Comparison of ENCODE assay signal across 11 mouse cellular contexts in the genomic region with DNA sequence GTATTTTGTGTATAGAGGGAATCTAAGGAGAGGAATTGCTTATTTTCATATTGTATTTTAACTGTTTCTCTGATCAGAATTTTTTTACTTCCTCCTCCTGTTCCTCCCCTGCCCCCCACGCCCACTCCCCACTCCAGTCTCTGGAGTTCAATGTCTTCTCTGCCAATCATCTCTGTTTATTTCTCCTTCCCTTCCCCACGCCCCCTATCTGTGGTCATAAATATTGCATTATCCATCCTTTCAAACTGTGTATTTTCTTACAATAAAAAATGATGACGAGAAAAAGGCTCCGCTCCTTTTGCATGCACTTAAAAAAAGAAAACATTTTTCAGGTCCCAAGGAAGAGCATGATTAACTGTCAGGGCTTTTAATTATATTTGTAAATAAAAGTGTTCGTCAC. TPM values are rescaled to one million over a fixed set of nuclear protein-coding genes. Genes with fewer than 3 reads are reported as not detected.
DNase-seq lines count a peak whose midpoint lies in the region; ATAC-seq and TF ChIP-seq lines count a peak whose summit lies in the region.
"Had no signal": no experiment of that assay in that cellular context is flagged by ENCODE, and none has a peak within 500 bp of the region (broad histone marks: within the 10 kb centered on the region; RNA-seq: fewer than 3 reads in every experiment).

No protein-coding gene starts in this region.

- no peak for TF ChIP-seq EP300 in heart, adult 2 months (IDR thresholded peaks at IDR 0.05; ENCODE audit: insufficient read depth, low read depth, low read length)
- TF ChIP-seq EP300 in lung, postnatal 0 days (IDR thresholded peaks at IDR 0.05), result no peak

- no peak overlapping the region for H3K9ac ChIP-seq in heart, adult 2 months (ENCODE audit: low read depth, low read length)
- H3K9ac ChIP-seq in lung, postnatal 0 days (replicated peaks; ENCODE audit: low read depth), result no peak overlapping the region
- H3K9ac ChIP-seq: hindbrain, embryonic 13.5 days; liver, embryonic 15.5 days had no signal

- DNase-seq in heart, adult 2 months, result no peak
- no peak for DNase-seq in heart, embryonic 10.5 days (ENCODE audit: low spot score)
- DNase-seq in lung, postnatal 0 days (ENCODE audit: low spot score), result peak; percentile 5
- DNase-seq in lung, postnatal 4 days, result no peak
- DNase-seq in NIH3T3 (ENCODE audit: low read depth), result peak; percentile 55
- DNase-seq in splenic B cell, adult 2 months (ENCODE audit: low read depth, low spot score), result peak; percentile 33
- no peak for DNase-seq in kidney, adult 9 months
- DNase-seq: cerebellum, postnatal 36 days had no signal

- H3K27me3 ChIP-seq in heart, adult 2 months (ENCODE audit: control insufficient read depth, insufficient read depth, low read length), result no peaks in the 10 kb centered on the region
- H3K27me3 ChIP-seq in heart, embryonic 10.5 days (ENCODE audit: insufficient read depth, poor library complexity, severe bottlenecking), result no peaks in the 10 kb centered on the region
- no peaks in the 10 kb centered on the region for H3K27me3 ChIP-seq in lung, postnatal 0 days (replicated peaks; ENCODE audit: insufficient read depth, low read length)
- H3K27me3 ChIP-seq in splenic B cell, adult 2 months (ENCODE audit: control insufficient read depth, insufficient read depth, low read length, poor library complexity, severe bottlenecking), result no peaks in the 10 kb centered on the region
- H3K27me3 ChIP-seq: hindbrain, embryonic 13.5 days; liver, embryonic 15.5 days had no signal

- 63% methylated on average over 5 of the region's 5 CpGs for WGBS in heart, adult 2 months
- WGBS in heart, embryonic 10.5 days, result 72% methylated on average over 5 of the region's 5 CpGs
- 63% methylated on average over 5 of the region's 5 CpGs for WGBS in lung, postnatal 0 days

- no peak overlapping the region for H3K4me3 ChIP-seq in heart, adult 2 months
- H3K4me3 ChIP-seq in heart, embryonic 10.5 days, result no peak overlapping the region
- no peak overlapping the region for H3K4me3 ChIP-seq in lung, postnatal 0 days (ENCODE audit: low read depth, low read length)
- H3K4me3 ChIP-seq: erythroblast, embryonic 14.5 days; hindbrain, embryonic 13.5 days; liver, embryonic 15.5 days had no signal

- no peak overlapping the region for H3K4me2 ChIP-seq in lung, postnatal 0 days (replicated peaks; ENCODE audit: low read depth, low read length)
- H3K4me2 ChIP-seq: hindbrain, embryonic 13.5 days; liver, embryonic 15.5 days had no signal

- no peaks in the 10 kb centered on the region for H3K79me2 ChIP-seq in heart, adult 2 months (replicated peaks; ENCODE audit: control insufficient read depth, insufficient read depth, low read length)

- no peak overlapping the region for H3K27ac ChIP-seq in heart, adult 2 months
- no peak overlapping the region for H3K27ac ChIP-seq in heart, embryonic 10.5 days
- H3K27ac ChIP-seq in lung, postnatal 0 days (ENCODE audit: low read length), result no peak overlapping the region
- H3K27ac ChIP-seq: hindbrain, embryonic 13.5 days; liver, embryonic 15.5 days had no signal

- TF ChIP-seq CTCF in heart, adult 2 months (IDR thresholded peaks at IDR 0.05), result peak; percentile 63
- TF ChIP-seq CTCF in lung, postnatal 0 days (IDR thresholded peaks at IDR 0.05), result peak; percentile 55

- intact Hi-C loops in heart, adult 2 months (cut with DNase I), result no loop called here

- H3K9me3 ChIP-seq in heart, embryonic 10.5 days, result no peaks in the 10 kb centered on the region
- H3K9me3 ChIP-seq in lung, postnatal 0 days (ENCODE audit: low read length), result no peaks in the 10 kb centered on the region
- H3K9me3 ChIP-seq: liver, embryonic 15.5 days had no signal

- no peaks in the 10 kb centered on the region for H3K4me1 ChIP-seq in heart, adult 2 months (ENCODE audit: control insufficient read depth, insufficient read depth, low read length)
- H3K4me1 ChIP-seq in heart, embryonic 10.5 days, result peaks cover 12% of the 10 kb centered on the region; the same call in 1 of the 2 replicates
- H3K4me1 ChIP-seq in lung, postnatal 0 days (ENCODE audit: insufficient read depth, low read depth, low read length), result peaks cover 2% of the 10 kb centered on the region; the same call in 1 of the 2 replicates
- H3K4me1 ChIP-seq: hindbrain, embryonic 13.5 days had no signal

- no peak for TF ChIP-seq POLR2A in heart, adult 2 months (IDR thresholded peaks at IDR 0.05; ENCODE audit: insufficient read depth, low read depth, low read length)

- H3K36me3 ChIP-seq in heart, adult 2 months (ENCODE audit: control insufficient read depth, insufficient read depth, low read length), result no peaks in the 10 kb centered on the region
- H3K36me3 ChIP-seq in heart, embryonic 10.5 days, result 0 out of 2 replicates have a peak, but pooled peaks cover 7% of the 10 kb centered on the region
- H3K36me3 ChIP-seq in lung, postnatal 0 days (ENCODE audit: insufficient read depth, low read length), result peaks cover 8% of the 10 kb centered on the region; the same call in 1 of the 2 replicates
- peaks cover 3% of the 10 kb centered on the region; the same call in 1 of the 2 replicates for H3K36me3 ChIP-seq in splenic B cell, adult 2 months (ENCODE audit: control insufficient read depth, insufficient read depth, low read length, poor library complexity, severe bottlenecking)

- no peak for ATAC-seq in lung, postnatal 0 days

RNA-seq across cellular contexts. Expression of a gene that starts 12.6 kb away (rescaled TPM):
- total RNA-seq in heart, adult 2 months (2021), result 100 to 1,000 TPM; 412 to 465 TPM
- polyA plus RNA-seq in heart, adult 2 months (2012; rRNA removed), result 402 and 552 TPM in 2 replicates
- polyA plus RNA-seq in heart, embryonic 10.5 days (2016; fragmentation: Nextera tagmentation; extraction: Ambion mirVana), result 614 and 687 TPM in 2 replicates
- polyA plus RNA-seq in lung, postnatal 0 days (2015; fragmentation: Nextera tagmentation; extraction: Ambion mirVana), result 273 and 289 TPM in 2 replicates

RNA-seq across cellular contexts. Expression of a gene that starts 44.1 kb away (rescaled TPM):
- total RNA-seq in heart, adult 2 months (2021), result 1 to 10 TPM; 7.0 to 8.9 TPM
- 7.4 and 8.8 TPM in 2 replicates for polyA plus RNA-seq in heart, adult 2 months (2012; rRNA removed)
- 5.4 and 5.8 TPM in 2 replicates for polyA plus RNA-seq in heart, embryonic 10.5 days (2016; fragmentation: Nextera tagmentation; extraction: Ambion mirVana)
- polyA plus RNA-seq in lung, postnatal 0 days (2015; fragmentation: Nextera tagmentation; extraction: Ambion mirVana), result 19.7 and 23.7 TPM in 2 replicates
- polyA plus RNA-seq: erythroblast, embryonic 14.5 days had no signal

Comparison
In these comparisons a context has a peak if more than half of its experiments do, and no peak if none do; other contexts are left out.
1. DNase-seq: peak in lung, postnatal 0 days (single experiment), NIH3T3 (single experiment) and splenic B cell, adult 2 months (single experiment); none in heart, adult 2 months (0 of 2), heart, embryonic 10.5 days (single experiment), lung, postnatal 4 days (0 of 2) and kidney, adult 9 months (single experiment).